Mouse (Mus musculus): ENCODE data around the gene Zfp839.
A peak's percentile ranks its signal among the peaks of the same experiment; 100 is the strongest.

Gene Zfp839

DNA sequence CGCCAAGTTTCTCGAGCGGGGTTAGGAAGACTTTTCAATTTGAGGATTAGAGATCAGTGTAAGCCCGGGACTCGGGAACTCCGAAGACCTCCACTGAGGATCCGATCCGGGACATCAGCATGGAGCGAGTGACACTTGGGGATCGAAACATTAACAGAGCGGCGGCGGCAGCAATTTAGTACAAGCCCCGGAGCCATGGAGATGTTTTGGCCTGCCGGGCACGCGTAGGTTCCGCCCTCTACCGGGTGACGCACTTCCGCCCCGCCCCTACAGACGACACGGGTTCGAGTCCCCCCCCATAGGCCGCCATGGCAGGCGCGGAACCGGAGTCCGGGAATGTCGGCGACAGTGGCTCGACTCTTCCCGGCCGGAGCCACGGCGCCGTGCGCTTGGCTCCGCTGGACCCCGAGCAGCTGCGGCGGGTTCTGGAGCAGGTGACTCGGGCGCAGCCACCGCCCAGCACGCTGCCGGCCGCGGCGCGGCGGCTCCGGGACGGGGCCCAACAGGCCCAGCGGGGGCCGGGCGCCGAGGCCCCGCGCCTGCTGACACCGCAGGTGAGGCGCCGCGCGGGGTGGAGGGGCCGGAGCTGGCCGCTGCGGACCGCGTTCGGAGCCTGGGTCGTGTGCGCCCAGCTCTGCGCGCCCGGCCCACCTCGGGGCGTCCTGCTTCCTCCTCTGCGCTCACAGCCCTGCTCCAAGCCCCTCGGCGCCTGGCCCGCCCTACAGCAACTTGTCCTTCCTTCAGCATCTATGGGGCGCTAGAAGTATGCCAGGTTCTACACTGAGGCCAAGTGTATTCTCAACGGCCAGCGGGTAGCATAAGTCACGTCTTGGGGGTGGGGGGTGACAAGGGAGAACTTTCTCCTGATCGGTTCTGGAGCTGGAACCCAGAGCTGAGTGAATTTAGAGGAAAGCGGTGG, at the start of gene Zfp839:
Gene Zfp839 (plus strand): TSS at position 244 of the 919 bp plus-strand sequence.
- peak; percentile 87 for DNase-seq (ENCODE audit: extremely low spot score, low spot score)

DNA sequence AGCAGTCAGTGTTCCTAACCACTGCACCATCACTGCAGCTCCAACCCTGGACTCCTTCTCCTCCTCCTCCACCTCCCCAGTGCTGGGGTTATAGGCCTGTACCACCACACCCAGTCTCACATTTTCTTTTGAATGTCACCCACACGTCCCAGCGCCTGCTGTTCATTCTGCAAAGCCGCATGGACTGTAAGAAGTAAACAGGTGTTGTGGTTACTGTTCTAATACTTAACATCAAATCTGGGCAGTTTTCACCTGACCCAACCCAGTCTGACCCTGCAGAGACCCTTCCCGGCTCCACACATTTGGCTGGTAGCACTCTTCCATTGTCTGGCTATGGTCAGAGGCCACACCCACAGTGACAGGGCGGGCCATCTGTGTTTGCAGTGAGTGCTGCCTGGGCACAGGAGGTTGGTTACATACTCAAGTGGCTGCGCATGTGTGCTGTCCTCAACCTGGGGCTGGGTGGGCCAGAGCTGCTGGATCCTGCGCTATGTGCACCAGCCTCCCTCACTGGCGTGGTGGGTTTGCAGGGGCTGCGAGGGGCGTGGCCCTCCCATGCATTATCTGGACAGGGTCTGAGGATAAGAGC, 48.1 kb upstream of the Zfp839 start:
- DNase-seq (ENCODE audit: extremely low spot score, low spot score) = no peak

DNA sequence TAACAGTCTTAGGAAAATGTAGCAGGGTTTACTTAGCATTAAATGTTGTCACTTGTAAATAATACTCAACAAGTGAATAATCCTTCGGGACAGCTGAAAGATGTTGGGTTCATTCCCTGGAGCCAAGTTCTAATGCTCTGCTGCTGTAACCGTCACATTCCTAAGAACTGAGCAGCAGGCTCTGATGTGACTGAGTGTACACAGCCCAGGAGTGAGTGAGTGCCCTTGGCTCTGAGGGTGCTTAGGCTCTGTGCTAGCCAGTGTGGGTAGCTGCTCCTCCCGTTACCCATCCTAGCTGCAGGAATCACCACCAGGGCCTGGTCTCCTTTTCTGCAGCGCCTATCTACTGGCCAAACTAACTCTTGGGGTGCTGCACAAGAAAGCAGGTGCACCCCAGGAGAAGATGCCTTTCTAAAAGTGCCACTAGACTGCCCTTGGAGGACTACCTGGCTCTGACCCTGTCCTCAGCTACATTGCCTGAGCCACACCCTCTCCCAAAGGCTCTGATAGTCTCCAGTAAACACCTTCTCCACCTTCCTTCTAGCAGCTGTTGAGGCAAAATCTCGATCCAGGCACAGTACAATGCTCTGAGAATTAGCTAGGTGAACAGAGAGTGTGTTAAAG, 47.3 kb upstream of the Zfp839 start:
- DNase-seq (ENCODE audit: extremely low spot score, low spot score) = no peak

DNA sequence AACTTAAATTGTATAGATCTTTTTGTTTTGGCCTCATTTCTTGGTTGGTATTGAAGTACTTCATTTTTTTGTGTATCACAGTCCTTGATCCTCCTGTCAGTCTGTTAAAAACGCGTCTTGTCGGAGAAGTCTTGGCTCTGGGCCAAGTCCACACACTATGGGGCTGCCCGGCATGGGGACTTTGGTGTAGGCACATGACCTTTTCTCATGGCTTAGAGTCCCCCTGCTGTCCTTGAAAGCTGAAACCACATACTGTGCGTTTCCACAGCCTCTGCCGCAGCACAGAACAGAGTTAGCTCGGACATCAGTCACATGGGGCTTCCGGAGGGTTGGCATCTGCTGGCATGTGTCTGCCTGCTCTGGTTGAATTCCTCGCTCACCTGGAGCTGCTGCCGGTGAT, 45.8 kb upstream of the Zfp839 start:
- DNase-seq (ENCODE audit: extremely low spot score, low spot score) = no peak

DNA sequence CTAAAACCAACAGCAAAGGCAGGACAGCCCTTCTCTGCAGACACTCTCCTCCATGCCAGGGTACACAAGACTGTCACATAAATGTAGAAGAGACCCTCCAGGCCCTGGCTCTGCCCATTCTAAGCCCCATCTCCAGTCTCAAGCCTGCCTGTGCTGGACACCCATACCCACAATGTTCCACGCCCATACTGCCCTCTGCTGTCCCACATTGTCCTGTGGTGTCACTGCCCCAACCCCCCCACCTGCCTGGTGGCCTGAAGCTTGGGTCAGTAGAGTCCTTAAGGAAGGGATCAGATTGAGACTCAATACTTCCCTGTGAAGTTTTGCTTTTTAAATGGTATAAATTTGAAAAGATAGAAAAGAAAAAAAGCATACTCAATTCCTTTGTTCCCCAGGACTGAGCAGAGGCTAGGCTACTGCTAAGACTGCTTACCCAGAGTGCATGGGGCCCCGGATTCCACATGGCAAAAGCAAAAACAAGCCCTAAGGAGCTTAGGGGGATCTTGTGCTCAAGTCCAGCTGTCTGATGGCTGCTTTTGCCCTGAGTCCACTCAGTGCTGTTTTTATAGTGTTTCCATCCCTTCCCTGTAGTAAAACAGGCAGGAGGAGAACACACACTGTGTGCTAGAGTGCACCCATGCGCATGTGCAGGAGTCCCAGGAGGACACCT, 43.6 kb upstream of the Zfp839 start:
- DNase-seq (ENCODE audit: extremely low spot score, low spot score) = no peak

DNA sequence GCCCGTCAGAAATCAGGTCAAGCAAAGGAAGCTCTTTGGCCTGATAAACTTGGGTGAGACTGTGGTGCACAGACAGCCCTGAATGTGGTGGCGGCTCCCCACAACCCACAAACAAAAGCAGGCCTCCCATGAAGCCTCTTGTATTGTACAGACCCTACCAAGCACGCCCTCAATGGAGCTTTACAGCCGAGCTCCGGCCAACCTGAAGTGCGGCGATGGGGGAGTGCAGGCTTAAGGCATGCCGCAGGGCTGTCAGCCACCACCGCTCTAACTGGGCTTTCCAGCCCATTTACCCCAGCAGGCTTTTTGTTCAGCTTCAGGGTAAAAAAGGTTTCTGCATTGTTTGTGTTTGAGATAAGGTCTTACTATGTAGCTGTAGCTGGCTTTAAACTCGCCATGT, 41.6 kb upstream of the Zfp839 start:
- DNase-seq (ENCODE audit: extremely low spot score, low spot score) = no peak

- DNase-seq (ENCODE audit: extremely low spot score, low spot score) = no peak
These were observed 41.2 kb upstream of the Zfp839 start for GRCm38 (mm10) chr12:110808848-110809247.

DNA sequence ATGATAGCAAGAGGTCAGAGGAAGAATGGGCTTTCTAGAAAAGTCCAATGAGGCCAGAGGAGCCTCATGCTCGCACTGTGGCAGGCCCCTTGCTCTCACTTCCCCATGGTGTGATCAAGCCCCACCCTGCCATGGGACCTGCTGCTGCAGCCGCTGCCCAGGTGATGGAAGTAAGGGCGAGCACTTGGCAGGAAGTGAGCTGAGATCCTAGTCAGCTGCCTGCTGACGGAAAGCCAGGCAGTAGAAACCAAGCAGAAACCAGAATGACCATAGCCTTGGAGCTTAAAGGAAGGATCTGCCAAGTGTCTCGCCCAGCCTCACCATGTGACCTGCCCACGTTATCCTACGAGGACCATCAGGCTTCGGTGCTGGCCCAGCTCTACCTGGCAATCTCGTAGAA, 36.9 kb upstream of the Zfp839 start:
- DNase-seq (ENCODE audit: extremely low spot score, low spot score) = no peak

DNA sequence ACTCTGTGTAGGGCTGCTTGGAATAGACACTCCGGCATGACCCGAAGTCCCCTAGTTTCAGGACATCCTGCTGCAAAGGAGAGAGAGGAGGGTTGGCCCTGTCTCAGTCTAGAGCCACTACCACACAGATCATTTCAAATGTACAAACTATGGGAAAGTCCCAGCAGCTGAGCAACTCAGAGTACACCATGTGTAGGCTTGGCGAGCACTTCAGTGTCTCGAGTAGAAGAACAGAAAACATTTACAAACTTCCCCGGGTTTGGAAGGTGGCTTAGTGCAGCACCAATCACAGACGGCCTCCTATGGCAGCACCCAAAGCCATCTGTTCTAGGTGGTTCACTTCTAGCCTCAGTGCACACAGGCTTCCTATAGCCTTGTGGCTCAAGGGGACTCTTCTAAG, 36.4 kb upstream of the Zfp839 start:
- DNase-seq (ENCODE audit: extremely low spot score, low spot score) = no peak

GRCm38 (mm10) chr12:110814924-110815323, 35.1 kb upstream of the Zfp839 start:
- DNase-seq (ENCODE audit: extremely low spot score, low spot score) = no peak

- DNase-seq (ENCODE audit: extremely low spot score, low spot score) = no peak
These were observed 33.2 kb upstream of the Zfp839 start for GRCm38 (mm10) chr12:110816833-110817232.

DNA sequence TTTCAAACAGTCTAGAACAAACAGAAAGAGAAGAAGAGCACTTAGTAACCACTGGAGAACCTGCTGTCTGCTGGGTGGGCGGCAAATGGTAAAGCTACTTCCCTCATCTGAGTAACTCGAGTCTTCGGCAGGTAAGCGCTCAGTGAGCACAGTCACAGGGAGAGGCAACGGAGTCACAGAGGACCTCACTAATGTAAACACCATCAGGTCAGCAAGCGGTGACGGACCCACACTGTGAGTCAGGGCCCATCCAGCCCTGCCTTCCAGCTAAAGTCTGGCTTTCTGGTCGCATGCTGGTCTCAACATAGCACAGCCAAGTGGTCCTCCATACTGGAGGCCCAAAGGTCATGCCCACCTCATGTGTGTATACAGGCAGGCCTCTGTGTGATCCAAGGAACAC, 30.7 kb upstream of the Zfp839 start:
- no peak for DNase-seq (ENCODE audit: extremely low spot score, low spot score)

DNA sequence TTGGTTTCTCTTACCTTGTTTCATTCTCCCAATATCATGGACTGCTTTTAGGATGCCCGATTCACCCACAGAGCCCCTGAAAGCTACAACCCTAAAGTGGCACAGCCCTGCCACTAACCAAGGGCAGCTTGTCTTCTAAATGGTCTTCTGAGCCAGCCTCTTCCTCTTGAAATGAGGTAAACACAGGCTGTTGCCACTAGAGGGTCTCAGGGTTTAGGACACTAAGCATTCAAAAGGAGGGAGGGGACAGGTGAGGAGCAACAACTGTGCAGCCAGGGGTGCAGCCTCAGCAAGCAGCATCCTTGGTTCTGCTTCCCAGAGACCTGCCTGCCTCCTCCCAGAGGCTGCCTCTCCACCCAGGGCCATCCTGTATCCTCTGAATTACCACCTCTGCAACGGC, 28.3 kb upstream of the Zfp839 start:
- DNase-seq (ENCODE audit: extremely low spot score, low spot score) = no peak

DNA sequence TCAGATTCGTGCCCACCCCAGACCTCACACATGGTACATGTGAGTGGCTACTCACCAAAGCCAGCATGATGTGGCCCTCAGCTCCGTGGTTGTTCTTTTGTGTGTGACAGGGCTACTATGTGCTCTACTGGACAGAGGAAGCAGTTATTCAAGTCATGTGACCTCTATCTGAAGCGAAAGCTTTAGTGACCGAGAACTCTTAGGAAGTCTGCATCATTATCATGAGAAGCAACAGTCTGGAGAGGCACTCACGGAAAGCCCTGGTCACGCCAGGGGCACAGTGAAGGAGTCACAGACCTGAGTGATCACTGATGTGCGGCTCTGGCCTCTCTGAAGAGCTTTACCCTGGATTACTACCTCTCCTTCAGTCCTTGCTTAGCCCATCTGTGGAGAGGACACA, 27.7 kb upstream of the Zfp839 start:
- DNase-seq (ENCODE audit: extremely low spot score, low spot score) = no peak

GRCm38 (mm10) chr12:110828908-110829307, 21.1 kb upstream of the Zfp839 start:
- no peak for DNase-seq (ENCODE audit: extremely low spot score, low spot score)

DNA sequence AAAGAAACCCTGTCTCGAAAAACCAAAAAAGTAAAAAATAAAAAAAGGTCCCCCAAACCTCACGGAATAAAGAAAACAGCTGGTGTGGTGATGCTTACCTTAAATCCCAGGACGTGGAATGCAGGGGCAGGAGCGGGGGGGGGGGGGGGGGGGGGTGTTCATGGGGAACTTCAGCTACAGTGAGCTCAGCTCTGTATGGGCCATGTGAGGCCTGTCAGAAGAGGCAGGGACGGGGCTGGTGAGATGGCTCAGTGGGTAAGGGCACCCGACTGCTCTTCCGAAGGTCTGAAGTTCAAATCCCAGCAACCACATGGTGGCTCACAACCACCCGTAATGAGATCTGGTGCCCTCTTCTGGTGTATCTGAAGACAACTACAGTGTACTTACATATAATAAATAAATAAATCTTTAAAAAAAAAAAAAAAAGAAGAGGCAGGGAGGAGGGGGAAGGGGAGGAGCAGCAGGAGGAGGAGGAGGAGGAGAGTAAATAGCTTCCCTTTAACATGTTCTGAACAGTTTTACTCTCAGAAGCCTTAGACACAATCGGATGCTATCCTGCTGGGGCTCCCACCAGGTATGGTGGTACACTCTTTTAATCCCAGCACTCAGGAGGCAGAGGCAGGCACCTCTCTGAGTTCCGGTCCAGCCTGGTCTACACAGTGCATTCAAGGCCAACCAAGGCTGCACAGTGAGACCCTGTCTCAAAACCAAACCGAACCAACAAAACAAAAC, 19.6 kb upstream of the Zfp839 start:
- DNase-seq (ENCODE audit: extremely low spot score, low spot score) = no peak

DNA sequence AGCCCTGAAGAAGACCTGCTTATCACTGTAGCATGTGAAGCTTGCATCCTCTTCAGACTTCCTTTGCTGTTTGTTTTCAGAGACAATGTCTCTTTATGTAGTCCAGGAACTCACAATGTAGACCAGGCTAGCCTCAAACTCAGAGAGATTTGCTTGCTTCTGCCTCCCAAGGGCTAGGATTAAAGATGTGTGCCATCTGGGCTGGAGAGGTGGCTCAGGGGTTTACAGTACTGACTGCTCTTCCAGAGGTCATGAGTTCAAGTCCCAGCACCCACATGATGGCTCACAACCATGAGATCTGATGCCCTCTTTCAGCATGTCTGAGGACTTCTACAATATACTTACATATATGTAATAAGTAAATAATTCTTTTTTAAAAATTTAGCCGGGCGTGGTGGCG, 14.9 kb upstream of the Zfp839 start:
- DNase-seq (ENCODE audit: extremely low spot score, low spot score) = no peak

- peak; percentile 19 for DNase-seq (ENCODE audit: extremely low spot score, low spot score)
These were observed 13.3 kb upstream of the Zfp839 start for GRCm38 (mm10) chr12:110836729-110837128.

GRCm38 (mm10) chr12:110837192-110837841, 12.7 kb upstream of the Zfp839 start:
- no peak for DNase-seq (ENCODE audit: extremely low spot score, low spot score)

DNA sequence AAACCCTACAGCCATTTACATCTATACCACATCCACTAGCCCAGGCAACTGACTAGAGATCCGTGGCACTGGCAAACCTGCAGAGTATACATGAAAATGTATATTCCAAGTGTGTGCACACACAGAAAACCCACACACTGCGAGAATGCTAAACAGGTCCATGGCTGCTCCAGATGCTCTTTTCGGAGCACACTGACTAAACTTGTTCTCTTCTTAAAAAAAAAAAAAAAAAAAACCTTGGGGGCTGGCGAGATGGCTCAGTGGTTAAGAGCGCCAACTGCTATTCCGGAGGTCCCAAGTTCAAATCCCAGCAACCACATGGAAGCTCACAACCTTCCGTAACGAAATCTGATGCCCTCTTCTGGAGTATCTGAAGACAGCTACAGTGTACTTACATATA, 12.2 kb upstream of the Zfp839 start:
- DNase-seq (ENCODE audit: extremely low spot score, low spot score) = no peak

Measured in neural tube, embryonic 10.5 days (tissue).